Mouse (Mus musculus) G1E-ER4 (cell line): ENCODE data around the gene Shmt1. TPM values are rescaled to one million over a fixed set of nuclear protein-coding genes. Genes with fewer than 3 reads are reported as not detected.
"Not testable (repeated sequence)": the region's sequence is repeated elsewhere in the genome, so short reads cannot be mapped to it uniquely, and the experiment has no call there.

Source experiments
- GATA1 ChIP-seq: IDR thresholded peaks from one replicate; pipeline ENCODE4 v1.8.0; 2012; ENCODE audit warnings: low read length, inconsistent platforms
- polyA plus RNA-seq: library from polyadenylated mRNA; stranded (reverse); fragments of >175 nt; gene quantifications from 2 replicates; pipeline ENCODE4 v1.2.3, GENCODE M21; 2012

The Shmt1 gene
- polyA plus RNA-seq = 4.5 and 10.2 TPM in 2 replicates

GRCm38 (mm10) chr11:60811618-60812017 lies at the start of gene Shmt1:
Gene Shmt1, minus strand, starts transcription at chr11:60811718.
- not testable (repeated sequence) for TF ChIP-seq GATA1

GRCm38 (mm10) chr11:60856587-60856986 lies 45.1 kb upstream of the Shmt1 start:
- TF ChIP-seq GATA1 = no peak

- TF ChIP-seq GATA1 = no peak
Measured at GRCm38 (mm10) chr11:60845415-60845814, 33.9 kb upstream of the Shmt1 start.

GRCm38 (mm10) chr11:60843412-60843811 lies 31.9 kb upstream of the Shmt1 start:
- TF ChIP-seq GATA1 = no peak

GRCm38 (mm10) chr11:60841467-60842200 lies 30.1 kb upstream of the Shmt1 start:
- TF ChIP-seq GATA1 = no peak

GRCm38 (mm10) chr11:60837644-60838406 lies 26.3 kb upstream of the Shmt1 start:
- no peak for TF ChIP-seq GATA1

- no peak for TF ChIP-seq GATA1
Measured at GRCm38 (mm10) chr11:60836897-60837296, 25.4 kb upstream of the Shmt1 start.

- TF ChIP-seq GATA1 = no peak
Measured at GRCm38 (mm10) chr11:60830433-60831052, 19.0 kb upstream of the Shmt1 start, which contains the start of gene Dhrs7b. Gene Dhrs7b, plus strand, starts transcription at chr11:60830631.

GRCm38 (mm10) chr11:60828903-60829302 lies 17.4 kb upstream of the Shmt1 start:
- TF ChIP-seq GATA1 = no peak

GRCm38 (mm10) chr11:60827241-60827945 lies 15.9 kb upstream of the Shmt1 start:
- no peak for TF ChIP-seq GATA1

- no peak for TF ChIP-seq GATA1
Measured at GRCm38 (mm10) chr11:60826700-60827099, 15.2 kb upstream of the Shmt1 start.

GRCm38 (mm10) chr11:60825191-60825590 lies 13.7 kb upstream of the Shmt1 start:
- TF ChIP-seq GATA1 = no peak

GRCm38 (mm10) chr11:60823771-60824170 lies 12.3 kb upstream of the Shmt1 start:
- TF ChIP-seq GATA1 = no peak

GRCm38 (mm10) chr11:60816398-60816797 lies 4.9 kb upstream of the Shmt1 start:
- TF ChIP-seq GATA1 = no peak

- TF ChIP-seq GATA1 = no peak
Measured at GRCm38 (mm10) chr11:60811054-60811460, 461 bp downstream of the Shmt1 start.
